Mouse (Mus musculus) neural tube, embryonic 11.5 days (tissue): ENCODE measurements around the gene Kcnj9. TPM values are rescaled to one million over a fixed set of nuclear protein-coding genes. Genes with fewer than 3 reads are reported as not detected.

ENCODE experiments used
- ATAC-seq: fragments of 200-750 bp; cut with Nextera tagmentation; 2 replicates; pipeline ENCODE4 v1.8.0; 2017; ENCODE audit warnings: moderate number of reproducible peaks, mild to moderate bottlenecking, moderate TSS enrichment, moderate library complexity; ENCODE audit not compliant: insufficient read depth, low FRiP score, low TSS enrichment
- DNase-seq: peaks from one replicate; pipeline ENCODE4 v3.0.0-alpha.2; 2015; ENCODE audit warnings: low spot score
- H3K27ac ChIP-seq: fragments of 300-500 bp; sonication (generic); 2 replicates; pipeline ENCODE4 v1.5.1; 2014; ENCODE audit warnings: low read depth, mild to moderate bottlenecking, low read length
- H3K27me3 ChIP-seq: fragments of 300-500 bp; sonication (generic); 2 replicates; pipeline ENCODE4 v1.6.1; 2014; ENCODE audit warnings: mild to moderate bottlenecking, low read length, mixed read lengths; ENCODE audit not compliant: control insufficient read depth, insufficient read depth
- H3K36me3 ChIP-seq: fragments of 300-500 bp; sonication (generic); 2 replicates; pipeline ENCODE4 v1.6.1; 2014; ENCODE audit warnings: mild to moderate bottlenecking, low read length, moderate library complexity, mixed read lengths; ENCODE audit not compliant: control insufficient read depth, insufficient read depth
- H3K4me1 ChIP-seq: fragments of 300-500 bp; sonication (generic); 2 replicates; pipeline ENCODE4 v1.6.1; 2014; ENCODE audit warnings: low read length, mixed read lengths; ENCODE audit not compliant: control insufficient read depth, insufficient read depth
- H3K4me2 ChIP-seq: fragments of 300-500 bp; sonication (generic); 2 replicates; pipeline ENCODE4 v1.6.1; 2014; ENCODE audit warnings: low read depth, mild to moderate bottlenecking, moderate library complexity
- H3K4me3 ChIP-seq: fragments of 300-500 bp; sonication (generic); 2 replicates; pipeline ENCODE4 v1.5.1; 2014; ENCODE audit warnings: low read depth, low read length
- H3K9ac ChIP-seq: fragments of 300-500 bp; sonication (generic); 2 replicates; pipeline ENCODE4 v1.6.1; 2014; ENCODE audit warnings: mild to moderate bottlenecking, low read length
- H3K9me3 ChIP-seq: fragments of 300-500 bp; sonication (generic); 2 replicates; pipeline ENCODE4 v1.6.1; 2016; ENCODE audit warnings: low read length; ENCODE audit not compliant: control insufficient read depth
- WGBS: fragments of 180-500 bp; shearing (Covaris S2); extraction: QIAGEN DNeasy Blood & Tissue Kit; methylation state at CpG from one replicate; pipeline ENCODE4 v1.1.7; 2014; 5-methylcytosine and 5-hydroxymethylcytosine counted together
- polyA plus RNA-seq: library from polyadenylated mRNA; unstranded; fragments of >200 nt; fragmentation: Nextera tagmentation; extraction: Ambion mirVana; gene quantifications from 2 replicates; pipeline ENCODE4 v1.2.1, GENCODE M21; 2014

Gene Kcnj9
- polyA plus RNA-seq, 1 experiment from 2014 or later: 0.84 TPM

DNA sequence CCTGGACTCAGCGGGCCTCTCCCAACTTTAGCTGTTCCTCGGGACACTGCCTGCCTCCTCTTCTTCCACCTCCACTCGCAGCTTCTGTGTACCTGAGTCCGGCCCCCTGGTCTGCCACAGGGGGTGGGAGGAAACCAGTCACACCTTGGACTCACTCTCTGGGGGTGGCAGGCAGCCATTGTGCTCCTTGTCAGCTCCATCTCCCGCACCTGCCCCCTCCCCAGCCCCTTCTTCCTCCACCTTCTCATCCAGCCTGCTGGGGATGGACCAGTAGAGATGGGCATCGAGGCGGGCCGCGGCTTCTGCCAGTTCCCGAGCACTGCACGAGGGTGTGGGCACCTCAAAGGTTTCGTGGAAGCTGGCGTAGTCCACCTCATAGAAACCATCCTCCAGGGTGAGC lies 6.4 kb downstream of the Kcnj9 start:
- Histone ChIP-seq H3K9me3 (no peaks in the 10 kb centered on the region), H3K4me1 (peaks cover 24% of the 10 kb centered on the region), H3K4me3 (no peak overlapping the region), H3K4me2 (no peak overlapping the region), H3K27ac (no peak overlapping the region), H3K9ac (no peak overlapping the region), H3K36me3 (peaks cover 4% of the 10 kb centered on the region; the same call in 1 of the 2 replicates), H3K27me3 (peaks cover 14% of the 10 kb centered on the region)
- DNase-seq: no peak
- WGBS: 61% methylated on average over 13 of the region's 13 CpGs
- ATAC-seq: no peak

DNA sequence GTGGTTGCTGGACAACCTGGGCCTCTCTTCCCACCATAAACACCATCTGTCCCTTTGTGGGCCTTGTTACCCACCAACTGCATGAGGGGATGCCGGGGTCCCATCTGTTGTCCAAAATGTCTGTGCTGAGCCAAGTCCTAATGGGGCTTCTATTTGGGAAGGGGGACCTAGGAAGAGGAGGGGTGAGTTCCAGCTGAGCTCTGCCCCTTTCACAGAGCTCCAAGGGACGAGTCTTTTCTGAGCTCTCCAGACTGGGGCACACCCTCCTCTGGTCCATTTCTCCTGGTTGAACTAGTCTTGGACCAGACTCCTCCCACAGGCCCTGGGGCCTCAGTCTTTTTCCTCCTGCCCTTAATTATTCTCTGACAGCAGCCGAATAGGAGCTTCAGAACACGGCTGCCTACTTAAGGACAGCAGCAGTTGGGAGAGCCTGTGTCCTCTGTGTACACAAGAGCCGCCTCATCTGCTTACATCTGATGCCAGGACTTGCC lies 9.2 kb downstream of the Kcnj9 start:
- 14% methylated on average over 5 of the region's 5 CpGs for WGBS
- H3K36me3 ChIP-seq: peaks cover 6% of the 10 kb centered on the region; the same call in 1 of the 2 replicates
- peak overlapping the region; percentile 67; the same call in 1 of the 2 replicates for H3K27ac ChIP-seq
- peaks cover 26% of the 10 kb centered on the region for H3K4me1 ChIP-seq
- ATAC-seq (peak; percentile 62), DNase-seq (no peak)
- no peak overlapping the region for H3K9ac ChIP-seq
- peaks cover under 1% of the 10 kb centered on the region; the same call in 1 of the 2 replicates for H3K27me3 ChIP-seq
- no peak overlapping the region for H3K4me2 ChIP-seq
- no peaks in the 10 kb centered on the region for H3K9me3 ChIP-seq
- no peak overlapping the region for H3K4me3 ChIP-seq

DNA sequence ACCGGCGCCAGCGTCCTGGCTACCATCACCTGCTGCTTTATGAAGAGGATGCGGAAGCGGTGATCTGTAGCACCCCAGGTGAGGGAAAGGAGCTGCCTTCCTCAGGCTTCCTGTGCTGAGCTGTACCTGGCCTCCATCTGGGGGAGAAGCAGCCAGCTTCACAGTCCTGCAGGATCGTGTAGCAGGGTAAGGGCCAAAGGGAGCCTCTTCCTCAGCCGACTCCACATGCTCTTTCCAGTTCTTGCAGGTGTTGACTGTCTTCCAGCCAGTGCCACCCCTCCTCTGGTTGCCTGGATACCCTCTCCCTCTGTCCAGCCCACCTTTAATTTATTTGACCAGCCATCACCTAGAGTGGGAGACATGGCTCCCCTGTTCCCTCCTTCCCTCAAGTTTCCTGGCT lies 9.8 kb downstream of the Kcnj9 start:
- ATAC-seq (no peak), DNase-seq (no peak)
- H3K27me3 ChIP-seq: no peaks in the 10 kb centered on the region
- no peak overlapping the region for H3K9ac ChIP-seq
- peaks cover 32% of the 10 kb centered on the region for H3K4me1 ChIP-seq
- H3K27ac ChIP-seq: peak overlapping the region; percentile 64; the same call in 1 of the 2 replicates
- H3K36me3 ChIP-seq: peaks cover 6% of the 10 kb centered on the region; the same call in 1 of the 2 replicates
- H3K4me2 ChIP-seq: no peak overlapping the region
- no peaks in the 10 kb centered on the region for H3K9me3 ChIP-seq
- no peak overlapping the region for H3K4me3 ChIP-seq
- 72% methylated on average over 7 of the region's 7 CpGs for WGBS

DNA sequence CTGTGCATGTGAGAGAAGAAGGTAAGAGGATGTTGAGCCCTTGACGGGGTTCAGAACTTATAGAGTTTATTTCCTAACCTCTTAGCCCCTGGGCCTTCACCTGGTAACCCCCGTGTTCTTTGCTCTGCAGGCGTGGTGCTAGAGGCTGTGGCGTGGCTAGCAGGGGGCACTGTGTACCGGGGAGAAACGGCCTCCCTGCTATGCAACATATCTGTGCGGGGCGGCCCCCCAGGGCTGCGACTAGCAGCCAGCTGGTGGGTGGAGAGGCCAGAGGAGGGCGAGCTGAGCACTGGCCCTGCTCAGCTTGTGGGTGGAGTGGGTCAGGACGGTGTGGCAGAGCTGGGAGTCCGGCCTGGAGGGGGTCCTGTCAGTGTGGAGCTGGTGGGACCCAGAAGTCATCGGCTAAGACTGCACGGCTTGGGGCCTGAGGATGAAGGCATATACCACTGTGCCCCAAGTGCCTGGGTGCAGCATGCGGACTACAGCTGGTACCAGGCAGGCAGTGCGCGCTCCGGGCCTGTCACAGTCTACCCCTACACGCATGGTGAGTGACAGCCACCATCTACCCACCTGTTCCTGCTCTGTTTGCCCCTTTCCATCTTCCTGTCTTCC lies 10.6 kb downstream of the Kcnj9 start:
- Histone ChIP-seq H3K4me2 (no peak overlapping the region), H3K4me1 (peaks cover 38% of the 10 kb centered on the region), H3K9me3 (no peaks in the 10 kb centered on the region), H3K27ac (peak overlapping the region; percentile 34; the same call in 1 of the 2 replicates), H3K4me3 (no peak overlapping the region), H3K27me3 (no peaks in the 10 kb centered on the region), H3K36me3 (peaks cover 6% of the 10 kb centered on the region; the same call in 1 of the 2 replicates), H3K9ac (no peak overlapping the region)
- ATAC-seq (no peak), DNase-seq (no peak)
- WGBS: 81% methylated on average over 19 of the region's 19 CpGs

DNA sequence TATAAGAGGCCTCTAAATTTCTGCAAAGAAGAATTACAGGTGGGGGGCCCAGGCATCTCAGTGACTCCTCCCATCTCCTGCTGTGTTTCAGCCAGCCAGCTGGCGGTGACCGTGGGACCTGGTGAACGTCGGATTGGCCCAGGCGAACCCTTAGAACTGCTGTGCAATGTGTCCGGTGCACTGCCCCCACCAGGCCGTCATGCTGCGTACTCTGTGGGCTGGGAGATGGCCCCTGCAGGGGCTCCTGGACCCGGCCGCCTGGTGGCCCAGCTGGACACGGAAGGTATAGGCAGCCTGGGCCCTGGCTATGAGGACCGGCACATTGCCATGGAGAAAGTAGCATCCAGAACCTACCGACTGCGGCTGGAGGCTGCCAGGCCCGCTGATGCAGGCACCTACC lies 11.2 kb downstream of the Kcnj9 start:
- peaks cover 6% of the 10 kb centered on the region; the same call in 1 of the 2 replicates for H3K36me3 ChIP-seq
- H3K9me3 ChIP-seq: no peaks in the 10 kb centered on the region
- 39% methylated on average over 14 of the region's 15 CpGs for WGBS
- no peak overlapping the region for H3K4me3 ChIP-seq
- no peaks in the 10 kb centered on the region for H3K27me3 ChIP-seq
- H3K27ac ChIP-seq: 0 out of 2 replicates have a peak overlapping the region, but pooled peaks have one; percentile 34
- H3K9ac ChIP-seq: 0 out of 2 replicates have a peak overlapping the region, but pooled peaks have one; percentile 22
- H3K4me1 ChIP-seq: peaks cover 41% of the 10 kb centered on the region
- ATAC-seq (no peak), DNase-seq (peak; percentile 10)
- H3K4me2 ChIP-seq: no peak overlapping the region

DNA sequence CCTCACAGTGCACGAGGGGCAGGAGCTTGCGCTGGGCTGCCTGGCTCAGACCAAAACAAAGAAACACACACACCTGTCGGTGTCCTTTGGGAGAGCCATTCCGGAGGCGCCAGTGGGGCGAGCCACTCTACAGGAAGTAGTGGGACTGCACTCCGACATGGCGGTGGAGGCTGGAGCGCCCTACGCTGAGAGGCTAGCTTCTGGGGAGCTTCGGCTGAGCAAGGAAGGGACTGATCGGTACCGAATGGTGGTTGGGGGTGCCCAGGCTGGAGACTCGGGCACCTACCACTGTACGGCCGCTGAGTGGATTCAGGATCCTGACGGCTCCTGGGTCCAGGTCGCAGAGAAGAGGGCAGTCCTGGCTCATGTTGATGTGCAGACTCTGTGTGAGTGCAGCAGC lies 11.7 kb downstream of the Kcnj9 start:
- Histone ChIP-seq H3K4me1 (peaks cover 39% of the 10 kb centered on the region), H3K4me3 (no peak overlapping the region), H3K4me2 (no peak overlapping the region; the same call in 1 of the 2 replicates), H3K9ac (no peak overlapping the region), H3K27ac (no peak overlapping the region), H3K9me3 (no peaks in the 10 kb centered on the region), H3K36me3 (peaks cover 6% of the 10 kb centered on the region; the same call in 1 of the 2 replicates), H3K27me3 (no peaks in the 10 kb centered on the region)
- ATAC-seq: no peak
- WGBS: 67% methylated on average over 18 of the region's 18 CpGs
- no peak for DNase-seq

DNA sequence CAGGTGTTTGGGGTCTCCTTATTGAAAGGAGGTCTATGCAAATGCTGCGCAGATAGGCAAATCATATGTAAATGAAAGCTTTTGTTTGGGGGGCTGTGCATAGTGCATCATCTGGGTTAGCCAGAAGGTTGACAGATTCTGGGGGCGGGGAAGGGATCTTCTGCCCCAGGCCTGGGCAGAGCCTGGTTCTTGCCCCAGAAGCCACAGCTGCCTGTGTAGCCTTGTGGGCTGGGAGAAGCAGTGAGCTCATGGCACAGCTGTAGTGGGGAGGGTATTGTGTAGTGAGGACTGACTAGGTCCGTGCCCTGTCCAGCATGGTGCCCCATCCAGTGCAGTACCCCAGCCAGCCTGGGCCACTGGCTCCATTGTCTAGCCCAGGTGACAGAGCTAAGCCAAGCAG lies 14.2 kb downstream of the Kcnj9 start:
- peaks cover 41% of the 10 kb centered on the region for H3K4me1 ChIP-seq
- H3K4me2 ChIP-seq: peak overlapping the region; percentile 95
- peak overlapping the region; percentile 69 for H3K27ac ChIP-seq
- peak; percentile 58 for DNase-seq
- ATAC-seq: peak; percentile 45
- H3K9me3 ChIP-seq: no peaks in the 10 kb centered on the region
- peak overlapping the region; percentile 26; the same call in 1 of the 2 replicates for H3K9ac ChIP-seq
- WGBS: 60% methylated on average over 3 of the region's 3 CpGs
- no peaks in the 10 kb centered on the region for H3K27me3 ChIP-seq
- H3K4me3 ChIP-seq: peak overlapping the region; percentile 4; the same call in 1 of the 2 replicates
- H3K36me3 ChIP-seq: peaks cover 6% of the 10 kb centered on the region; the same call in 1 of the 2 replicates

DNA sequence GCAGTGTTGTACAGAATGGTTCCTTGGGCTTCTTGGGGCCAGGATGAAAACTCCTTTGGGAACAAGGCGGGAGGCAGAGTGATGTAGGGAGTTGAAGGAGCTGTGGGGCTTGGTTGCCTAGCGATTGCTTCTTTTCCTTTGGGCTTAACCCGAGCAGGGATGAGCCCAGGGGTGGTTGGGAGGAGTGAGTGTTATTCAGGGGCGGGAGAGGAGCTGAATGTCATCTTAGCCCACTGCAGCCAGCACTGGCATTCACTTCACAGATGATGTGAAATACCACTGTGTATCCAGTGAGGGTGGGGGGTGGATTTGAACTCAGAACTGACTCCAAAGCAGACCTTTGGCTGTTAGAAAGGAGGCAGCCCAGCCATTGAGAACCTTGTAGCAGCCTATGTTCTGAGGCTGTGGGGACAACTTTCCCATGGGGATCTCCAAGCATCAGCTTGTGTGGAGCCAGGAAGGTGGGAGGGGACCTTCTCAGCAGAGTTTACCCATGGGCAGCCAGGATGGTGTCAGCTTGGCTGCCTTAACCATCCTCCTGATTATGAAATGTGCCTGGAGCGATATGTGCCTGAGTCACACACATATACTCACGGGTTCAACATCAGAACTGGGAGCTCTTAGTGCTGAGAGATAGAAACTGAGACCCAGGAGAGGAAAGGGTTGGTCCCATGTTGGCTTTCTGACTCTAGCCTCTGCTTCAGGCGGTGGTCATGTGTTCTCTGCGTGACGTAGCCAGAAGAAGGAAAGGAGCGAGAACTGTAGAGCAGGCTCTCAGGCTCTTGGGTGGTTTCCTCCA lies 15.3 kb downstream of the Kcnj9 start:
- peaks cover 37% of the 10 kb centered on the region for H3K4me1 ChIP-seq
- H3K27ac ChIP-seq: peak overlapping the region; percentile 69
- no peak for DNase-seq
- no peaks in the 10 kb centered on the region for H3K27me3 ChIP-seq
- ATAC-seq: no peak
- no peaks in the 10 kb centered on the region for H3K9me3 ChIP-seq
- H3K4me2 ChIP-seq: peak overlapping the region; percentile 95
- peak overlapping the region; percentile 79 for H3K4me3 ChIP-seq
- H3K9ac ChIP-seq: peak overlapping the region; percentile 68
- 76% methylated on average over 10 of the region's 10 CpGs for WGBS
- peaks cover 4% of the 10 kb centered on the region; the same call in 1 of the 2 replicates for H3K36me3 ChIP-seq
